Mouse (Mus musculus): Measurements from ENCODE around the gene Gucy2c. TPM values are rescaled to one million over a fixed set of nuclear protein-coding genes. Genes with fewer than 3 reads are reported as not detected.
"Not testable (repeated sequence)": the region's sequence is repeated elsewhere in the genome, so short reads cannot be mapped to it uniquely, and the experiment has no call there.

Gene Gucy2c
- total and polyA plus RNA-seq, 2 experiments from 2014 or later, result 0.55 to 1.1 TPM

DNA sequence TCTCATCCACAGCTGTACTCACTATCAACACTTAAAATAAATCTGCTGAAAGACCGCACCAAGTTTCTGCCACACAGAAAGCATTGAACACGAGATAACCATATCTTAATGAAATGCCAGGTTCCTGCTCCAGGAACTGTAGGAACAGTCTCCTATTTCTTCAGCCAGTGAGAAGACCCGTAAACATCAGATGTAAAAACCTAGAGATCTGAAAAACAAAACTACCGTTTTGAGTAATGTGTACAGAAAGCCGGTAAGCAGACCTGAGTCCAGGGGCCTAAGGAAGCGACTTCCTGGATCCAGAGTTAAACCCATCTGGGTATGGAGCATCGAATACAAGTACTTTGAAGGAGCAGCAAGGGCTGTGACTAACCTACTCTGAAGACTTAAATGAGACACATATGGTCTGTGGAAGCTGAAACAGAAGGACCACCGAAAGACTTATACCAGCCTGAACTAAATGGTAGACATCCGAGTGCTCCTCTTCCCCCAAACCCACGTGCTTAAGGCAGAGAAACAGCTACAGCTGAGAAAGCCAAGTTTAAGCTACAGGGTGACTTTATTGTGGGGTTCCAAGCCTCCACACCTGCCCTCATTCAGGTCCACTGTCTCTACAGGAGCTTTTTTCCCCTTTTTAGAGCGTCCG, 21.7 kb upstream of the Gucy2c start:
- H3K4me1 ChIP-seq (ENCODE audit: insufficient read depth, low read length), result peaks cover 3% of the 10 kb centered on the region; the same call in 1 of the 2 replicates
- H3K9me3 ChIP-seq (ENCODE audit: low read length), result no peaks in the 10 kb centered on the region
- peak; percentile 1; the same call in 1 of the 2 replicates for ATAC-seq (ENCODE audit: low FRiP score)
- peak overlapping the region; percentile 75 for H3K4me3 ChIP-seq (ENCODE audit: low read depth, low read length)
- no peak for TF ChIP-seq CTCF (IDR thresholded peaks at IDR 0.05)
- H3K27me3 ChIP-seq (ENCODE audit: insufficient read depth, low read length), result no peaks in the 10 kb centered on the region
- 22% methylated on average over 12 of the region's 12 CpGs for WGBS
- no peaks in the 10 kb centered on the region for H3K36me3 ChIP-seq (ENCODE audit: insufficient read depth, low read length)
- no peak for DNase-seq (ENCODE audit: low spot score)
- H3K27ac ChIP-seq (ENCODE audit: low read depth, low read length), result peak overlapping the region; percentile 99
- peak overlapping the region; percentile 95 for H3K9ac ChIP-seq (replicated peaks; ENCODE audit: low read length, poor library complexity, severe bottlenecking)
- peak overlapping the region; percentile 78 for H3K4me2 ChIP-seq (ENCODE audit: low read depth, low read length, poor library complexity, severe bottlenecking)

DNA sequence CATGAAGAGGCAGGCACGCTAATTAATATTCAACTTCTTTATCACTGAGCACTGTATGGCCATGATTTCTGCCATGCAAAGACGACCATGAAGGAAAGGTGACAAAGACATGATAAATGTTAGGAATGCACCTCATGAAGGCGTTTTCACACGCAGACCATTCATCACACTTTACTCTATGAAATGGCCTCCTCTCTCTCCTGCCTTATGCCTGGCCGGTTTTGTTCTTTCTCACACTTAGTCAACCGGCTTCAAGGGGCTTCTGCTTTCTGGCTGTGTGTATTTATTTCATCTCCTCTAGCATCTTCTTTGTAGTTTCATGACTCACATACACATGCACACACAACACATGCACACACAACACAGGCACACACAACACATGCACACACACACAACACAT, 19.7 kb upstream of the Gucy2c start:
- Histone ChIP-seq H3K27me3 (ENCODE audit: insufficient read depth, low read length) (no peaks in the 10 kb centered on the region), H3K4me2 (ENCODE audit: low read depth, low read length, poor library complexity, severe bottlenecking) (no peak overlapping the region), H3K36me3 (ENCODE audit: insufficient read depth, low read length) (no peaks in the 10 kb centered on the region), H3K9ac (replicated peaks; ENCODE audit: low read length, poor library complexity, severe bottlenecking) (no peak overlapping the region), H3K4me1 (ENCODE audit: insufficient read depth, low read length) (peaks cover 3% of the 10 kb centered on the region; the same call in 1 of the 2 replicates), H3K9me3 (ENCODE audit: low read length) (no peaks in the 10 kb centered on the region), H3K27ac (ENCODE audit: low read depth, low read length) (no peak overlapping the region), H3K4me3 (ENCODE audit: low read depth, low read length) (no peak overlapping the region)
- ATAC-seq (ENCODE audit: low FRiP score), result no peak
- no peak for DNase-seq (ENCODE audit: low spot score)
- 86% methylated on average over 6 of the region's 6 CpGs for WGBS
- no peak for TF ChIP-seq CTCF (IDR thresholded peaks at IDR 0.05)

DNA sequence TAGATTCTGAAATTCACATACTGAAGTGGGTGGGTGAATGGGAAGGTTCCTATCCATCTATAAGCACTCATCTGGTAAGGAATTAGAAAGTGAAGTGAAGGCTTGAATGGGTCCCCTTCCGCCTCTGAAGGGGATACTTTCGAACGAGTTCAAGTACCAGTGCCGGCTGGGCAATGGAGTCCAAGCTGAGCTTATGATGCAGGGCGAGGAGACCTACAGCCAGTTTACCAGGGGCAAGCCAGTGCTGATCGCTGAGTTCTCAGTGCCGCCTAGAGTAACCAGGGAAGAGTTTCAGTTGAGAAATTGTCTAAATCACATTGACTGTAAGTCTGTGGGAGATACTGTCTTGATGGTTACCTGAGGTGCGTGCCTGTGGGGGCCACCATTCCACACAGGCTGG, 19.1 kb upstream of the Gucy2c start:
- Histone ChIP-seq H3K9me3 (ENCODE audit: low read length) (no peaks in the 10 kb centered on the region), H3K4me2 (ENCODE audit: low read depth, low read length, poor library complexity, severe bottlenecking) (no peak overlapping the region), H3K9ac (replicated peaks; ENCODE audit: low read length, poor library complexity, severe bottlenecking) (no peak overlapping the region), H3K27ac (ENCODE audit: low read depth, low read length) (no peak overlapping the region), H3K4me1 (ENCODE audit: insufficient read depth, low read length) (peaks cover 3% of the 10 kb centered on the region; the same call in 1 of the 2 replicates), H3K4me3 (ENCODE audit: low read depth, low read length) (no peak overlapping the region), H3K36me3 (ENCODE audit: insufficient read depth, low read length) (no peaks in the 10 kb centered on the region), H3K27me3 (ENCODE audit: insufficient read depth, low read length) (no peaks in the 10 kb centered on the region)
- no peak for DNase-seq (ENCODE audit: low spot score)
- WGBS, result 94% methylated on average over 8 of the region's 8 CpGs
- no peak for TF ChIP-seq CTCF (IDR thresholded peaks at IDR 0.05)
- no peak for ATAC-seq (ENCODE audit: low FRiP score)

- not testable (repeated sequence) for H3K27me3 ChIP-seq (ENCODE audit: insufficient read depth, low read length); DNase-seq (ENCODE audit: low spot score); H3K4me2 ChIP-seq (ENCODE audit: low read depth, low read length, poor library complexity, severe bottlenecking); H3K9ac ChIP-seq (replicated peaks; ENCODE audit: low read length, poor library complexity, severe bottlenecking); H3K36me3 ChIP-seq (ENCODE audit: insufficient read depth, low read length); H3K27ac ChIP-seq (ENCODE audit: low read depth, low read length); H3K4me3 ChIP-seq (ENCODE audit: low read depth, low read length); H3K9me3 ChIP-seq (ENCODE audit: low read length); ATAC-seq (ENCODE audit: low FRiP score); H3K4me1 ChIP-seq (ENCODE audit: insufficient read depth, low read length)
- 83% methylated on average over 3 of the region's 3 CpGs for WGBS
These were observed 16.5 kb upstream of the Gucy2c start for GRCm38 (mm10) chr6:136797874-136798693.

- no peak for TF ChIP-seq CTCF (IDR thresholded peaks at IDR 0.05)
These were observed 14.3 kb upstream of the Gucy2c start for GRCm38 (mm10) chr6:136795850-136796249.

DNA sequence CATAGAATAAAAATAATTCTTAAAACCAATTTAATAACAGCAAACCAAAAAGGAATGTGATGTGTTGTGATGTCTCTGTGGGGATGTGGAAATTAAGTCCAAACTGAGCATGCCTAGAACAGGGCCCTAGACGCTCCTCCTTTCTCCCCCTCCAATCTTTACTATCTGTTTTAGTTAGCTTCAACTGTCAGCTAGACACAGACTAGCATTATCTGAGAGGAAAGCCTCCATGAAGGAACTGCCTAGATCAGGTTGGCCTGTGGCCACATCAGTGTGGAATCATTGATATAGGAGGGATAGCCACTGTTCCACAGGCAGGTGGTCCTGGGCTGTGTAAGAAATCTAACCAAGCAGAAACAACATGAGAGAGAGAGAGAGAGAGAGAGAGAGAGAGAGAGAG, 13.5 kb upstream of the Gucy2c start:
- Histone ChIP-seq H3K36me3 (ENCODE audit: insufficient read depth, low read length) (no peaks in the 10 kb centered on the region), H3K4me1 (ENCODE audit: insufficient read depth, low read length) (no peaks in the 10 kb centered on the region), H3K9ac (replicated peaks; ENCODE audit: low read length, poor library complexity, severe bottlenecking) (no peak overlapping the region), H3K9me3 (ENCODE audit: low read length) (no peaks in the 10 kb centered on the region), H3K4me2 (ENCODE audit: low read depth, low read length, poor library complexity, severe bottlenecking) (no peak overlapping the region), H3K27me3 (ENCODE audit: insufficient read depth, low read length) (no peaks in the 10 kb centered on the region), H3K27ac (ENCODE audit: low read depth, low read length) (no peak overlapping the region), H3K4me3 (ENCODE audit: low read depth, low read length) (no peak overlapping the region)
- 69% methylated on average over 1 of the region's 1 CpGs for WGBS
- ATAC-seq (ENCODE audit: low FRiP score), result no peak
- no peak for DNase-seq (ENCODE audit: low spot score)
- no peak for TF ChIP-seq CTCF (IDR thresholded peaks at IDR 0.05)

More at GRCm38 (mm10) chr6:136795850-136796249, 14.3 kb upstream of the Gucy2c start:
- no peaks in the 10 kb centered on the region for H3K36me3 ChIP-seq (ENCODE audit: insufficient read depth, low read length)
- no peaks in the 10 kb centered on the region for H3K4me1 ChIP-seq (ENCODE audit: insufficient read depth, low read length)
- H3K27ac ChIP-seq (ENCODE audit: low read depth, low read length), result no peak overlapping the region
- no peak overlapping the region for H3K4me3 ChIP-seq (ENCODE audit: low read depth, low read length)
- H3K9ac ChIP-seq (replicated peaks; ENCODE audit: low read length, poor library complexity, severe bottlenecking), result no peak overlapping the region
- WGBS, result 53% methylated on average over 6 of the region's 6 CpGs
- no peak overlapping the region for H3K4me2 ChIP-seq (ENCODE audit: low read depth, low read length, poor library complexity, severe bottlenecking)
- no peak for DNase-seq (ENCODE audit: low spot score)
- H3K27me3 ChIP-seq (ENCODE audit: insufficient read depth, low read length), result no peaks in the 10 kb centered on the region
- ATAC-seq (ENCODE audit: low FRiP score), result no peak
- H3K9me3 ChIP-seq (ENCODE audit: low read length), result no peaks in the 10 kb centered on the region

Data from midbrain, postnatal 0 days (tissue).